Mouse (Mus musculus): ENCODE results near the gene Tfdp2.

DNA sequence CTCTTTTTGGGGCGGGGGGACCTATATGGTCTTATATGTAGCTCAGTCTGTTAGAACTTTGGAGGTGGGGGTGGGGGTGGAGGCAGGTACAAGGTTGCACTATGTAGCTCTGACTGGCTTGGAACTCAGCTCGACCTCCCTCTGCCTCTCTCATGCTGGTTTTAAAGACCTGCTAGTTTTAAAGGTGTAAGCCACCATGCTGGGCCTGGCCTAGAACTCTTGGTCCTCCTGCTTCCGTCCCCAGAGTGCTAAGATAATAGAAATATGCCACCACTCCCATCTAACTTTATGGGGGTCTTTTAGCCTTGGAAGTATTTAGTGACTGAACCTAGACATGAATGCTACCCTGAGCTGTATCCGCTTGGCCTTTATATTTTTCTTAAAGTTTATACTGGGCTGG lies 65.0 kb downstream of the Tfdp2 start:
- TF ChIP-seq CTCF (IDR thresholded peaks at IDR 0.05; ENCODE audit: low read depth, low read length) (no peak), POLR2A (IDR thresholded peaks at IDR 0.05; ENCODE audit: extremely low read depth, insufficient read depth, low read length) (no peak)
